Mouse (Mus musculus) E14TG2a.4 (cell line): ENCODE data around the gene Chrna9.

Source experiments
- H3K27me3 ChIP-seq: 2 replicates; pipeline ENCODE4 v1.6.1; 2014; ENCODE audit warnings: low read length, control low read depth; ENCODE audit not compliant: insufficient read depth
- H3K36me3 ChIP-seq: 2 replicates; pipeline ENCODE4 v1.6.1; 2014; ENCODE audit warnings: low read length, control low read depth; ENCODE audit not compliant: insufficient read depth
- H3K4me1 ChIP-seq: replicated peaks from 2 replicates; pipeline ENCODE4 v1.6.1; 2014; ENCODE audit warnings: low read depth, low read length, control low read depth
- H3K4me3 ChIP-seq: replicated peaks from 2 replicates; pipeline ENCODE4 v1.5.1; 2014; ENCODE audit warnings: mild to moderate bottlenecking, low read length
- H3K9me3 ChIP-seq: 2 replicates; pipeline ENCODE4 v1.6.1; 2014; ENCODE audit warnings: low read length, control low read depth
- CTCF ChIP-seq: conservative IDR thresholded peaks from 2 replicates; pipeline ENCODE4 v1.5.1; 2014; ENCODE audit warnings: low read length
- NANOG ChIP-seq: IDR thresholded peaks from 2 replicates; pipeline ENCODE4 v1.6.1; 2014; ENCODE audit warnings: borderline replicate concordance, low read length, mixed read lengths
- POU5F1 ChIP-seq: IDR thresholded peaks from 2 replicates; pipeline ENCODE4 v1.6.1; 2014; ENCODE audit warnings: low read length, borderline replicate concordance

Gene Chrna9

DNA sequence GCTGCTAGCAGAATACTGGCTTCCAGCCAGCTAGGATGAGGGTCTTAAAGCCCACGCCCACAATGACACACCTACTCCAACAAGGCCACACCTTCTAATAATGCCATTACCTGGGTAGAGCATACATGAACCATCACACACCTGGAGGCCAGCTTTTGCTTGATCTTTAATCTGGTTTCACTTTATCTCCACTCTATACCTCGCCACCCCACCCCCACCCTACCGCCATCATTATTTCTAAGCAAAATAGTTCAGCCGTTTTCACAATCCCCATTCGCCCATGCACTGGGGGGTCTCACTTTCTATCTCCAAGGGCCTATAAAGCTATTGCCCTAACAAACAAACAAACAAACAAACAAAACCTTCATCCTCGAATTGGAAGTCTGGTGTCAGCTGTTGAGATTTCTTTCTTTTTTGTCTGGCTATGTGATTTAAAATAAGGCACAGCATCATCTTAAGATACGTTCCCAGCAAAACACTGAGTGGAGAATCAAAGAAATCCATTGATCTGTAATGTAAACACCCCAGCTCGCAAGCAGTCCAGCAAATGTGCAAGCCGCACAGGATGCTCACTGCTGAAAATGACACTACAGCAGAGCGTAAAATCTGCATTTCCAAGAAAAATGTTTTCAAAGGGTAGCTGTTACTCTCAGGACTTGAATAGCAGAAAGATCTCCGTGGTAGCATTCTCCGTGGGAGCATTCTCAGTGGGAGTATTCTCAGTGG lies 13.9 kb upstream of the Chrna9 start:
- H3K36me3 ChIP-seq: no peaks in the 10 kb centered on the region
- H3K4me1 ChIP-seq: peaks cover 17% of the 10 kb centered on the region
- no peaks in the 10 kb centered on the region for H3K27me3 ChIP-seq
- TF ChIP-seq NANOG (no peak), CTCF (no peak), POU5F1 (no peak)
- H3K9me3 ChIP-seq: 0 out of 2 replicates have a peak, but pooled peaks cover 4% of the 10 kb centered on the region
- H3K4me3 ChIP-seq: no peak overlapping the region

DNA sequence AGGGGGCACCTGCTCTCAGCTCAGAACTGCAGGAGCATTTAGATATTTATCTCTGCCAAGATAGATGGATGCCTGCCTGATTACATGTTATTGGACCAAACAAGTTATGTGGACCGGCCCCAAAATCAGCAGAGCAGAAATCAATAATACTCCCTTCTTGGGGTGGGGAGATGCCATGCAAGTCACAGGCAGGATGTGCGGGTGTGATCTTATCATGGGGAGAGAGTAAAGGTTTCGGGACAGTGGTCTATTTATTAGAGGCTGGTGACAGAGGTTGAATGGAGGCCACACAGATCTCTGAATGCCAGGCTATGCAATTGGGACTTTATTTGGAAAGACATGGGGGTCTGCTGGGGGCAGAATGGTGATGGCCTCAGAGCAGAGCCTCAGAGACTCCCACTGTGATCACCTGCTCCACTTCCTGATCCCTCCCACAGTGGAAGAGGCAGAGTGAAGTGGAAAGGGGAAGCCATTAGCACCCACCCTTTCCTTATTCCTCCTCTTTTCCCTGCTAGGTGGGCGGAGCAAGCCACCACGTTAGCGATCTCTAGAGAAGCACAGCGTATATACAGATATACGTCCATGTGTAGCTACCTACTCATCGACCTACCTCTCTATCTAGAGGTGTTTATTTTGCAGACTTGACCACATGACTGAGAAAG lies 13.1 kb upstream of the Chrna9 start:
- Histone ChIP-seq H3K27me3 (peaks cover 2% of the 10 kb centered on the region; the same call in 1 of the 2 replicates), H3K9me3 (0 out of 2 replicates have a peak, but pooled peaks cover 2% of the 10 kb centered on the region), H3K36me3 (no peaks in the 10 kb centered on the region), H3K4me3 (no peak overlapping the region), H3K4me1 (peaks cover 17% of the 10 kb centered on the region)
- TF ChIP-seq POU5F1: no peak
- TF ChIP-seq NANOG: no peak
- no peak for TF ChIP-seq CTCF

DNA sequence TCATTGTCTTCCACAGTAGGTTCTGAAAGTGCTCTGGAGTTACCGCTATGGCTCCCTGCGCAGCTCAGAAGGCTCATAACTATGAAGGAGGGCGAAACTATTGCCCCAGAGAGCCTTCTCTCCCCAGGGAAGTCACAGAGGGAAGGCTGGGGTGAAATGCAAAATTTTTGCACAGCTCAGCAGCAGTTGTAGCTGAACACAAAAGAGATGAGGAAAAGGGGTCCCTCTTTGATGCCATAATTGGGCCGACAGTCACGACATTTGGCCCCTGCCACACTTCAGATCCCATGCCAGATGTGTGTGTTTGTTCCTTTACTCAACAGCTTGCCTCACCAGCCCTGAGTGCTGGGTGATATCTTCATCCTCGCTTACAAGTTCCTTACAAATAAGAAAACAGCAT lies 8.1 kb upstream of the Chrna9 start:
- Histone ChIP-seq H3K36me3 (no peaks in the 10 kb centered on the region), H3K27me3 (peaks cover 2% of the 10 kb centered on the region; the same call in 1 of the 2 replicates), H3K9me3 (no peaks in the 10 kb centered on the region), H3K4me3 (no peak overlapping the region), H3K4me1 (0 out of 2 replicates have a peak, but pooled peaks cover 2% of the 10 kb centered on the region)
- no peak for TF ChIP-seq CTCF
- no peak for TF ChIP-seq NANOG
- TF ChIP-seq POU5F1: no peak

DNA sequence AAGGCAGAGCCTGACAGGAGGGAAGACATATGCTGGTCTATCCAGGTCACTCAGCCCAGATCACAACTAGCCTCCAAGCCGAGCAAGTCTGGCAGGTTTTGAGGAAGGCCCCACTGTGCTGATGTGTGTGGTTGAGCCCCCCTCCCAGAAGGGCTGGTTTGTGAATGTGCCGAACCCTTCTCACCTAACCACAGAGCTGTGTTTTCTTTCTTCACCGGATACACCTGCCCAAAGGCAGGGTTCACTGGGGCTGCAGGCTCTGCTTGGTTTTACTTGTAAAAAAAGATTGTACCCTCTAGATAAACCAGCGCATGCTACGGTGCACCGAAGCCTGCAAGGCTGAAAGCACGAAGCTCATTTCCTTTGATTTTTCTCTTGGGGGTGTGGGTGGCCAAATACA lies 5.6 kb upstream of the Chrna9 start:
- no peaks in the 10 kb centered on the region for H3K36me3 ChIP-seq
- H3K9me3 ChIP-seq: no peaks in the 10 kb centered on the region
- no peaks in the 10 kb centered on the region for H3K4me1 ChIP-seq
- TF ChIP-seq CTCF: no peak
- TF ChIP-seq NANOG: no peak
- peaks cover 2% of the 10 kb centered on the region; the same call in 1 of the 2 replicates for H3K27me3 ChIP-seq
- no peak overlapping the region for H3K4me3 ChIP-seq

DNA sequence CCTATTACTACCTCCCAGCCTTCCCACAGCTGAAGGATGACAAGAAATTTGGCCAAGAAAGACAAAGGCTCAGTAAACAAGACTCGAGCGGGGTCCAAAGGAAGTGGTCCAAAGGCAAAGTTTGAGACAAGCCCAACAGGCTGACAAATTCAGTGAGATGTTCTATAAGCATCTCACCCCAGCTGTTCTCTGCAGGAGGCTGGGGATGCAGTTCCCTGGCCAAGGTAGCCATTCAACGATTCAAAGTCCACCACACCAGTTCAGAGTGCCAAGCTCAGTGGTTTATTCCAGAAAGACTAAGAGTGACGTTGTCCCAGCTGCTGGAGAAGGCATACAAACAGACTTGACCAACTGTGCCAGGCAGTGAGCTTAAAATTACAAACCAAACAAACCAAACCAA lies 4.5 kb upstream of the Chrna9 start:
- Histone ChIP-seq H3K4me1 (no peaks in the 10 kb centered on the region), H3K27me3 (peaks cover 2% of the 10 kb centered on the region; the same call in 1 of the 2 replicates), H3K36me3 (no peaks in the 10 kb centered on the region), H3K4me3 (no peak overlapping the region), H3K9me3 (no peaks in the 10 kb centered on the region)
- TF ChIP-seq NANOG (no peak), POU5F1 (no peak), CTCF (no peak)

DNA sequence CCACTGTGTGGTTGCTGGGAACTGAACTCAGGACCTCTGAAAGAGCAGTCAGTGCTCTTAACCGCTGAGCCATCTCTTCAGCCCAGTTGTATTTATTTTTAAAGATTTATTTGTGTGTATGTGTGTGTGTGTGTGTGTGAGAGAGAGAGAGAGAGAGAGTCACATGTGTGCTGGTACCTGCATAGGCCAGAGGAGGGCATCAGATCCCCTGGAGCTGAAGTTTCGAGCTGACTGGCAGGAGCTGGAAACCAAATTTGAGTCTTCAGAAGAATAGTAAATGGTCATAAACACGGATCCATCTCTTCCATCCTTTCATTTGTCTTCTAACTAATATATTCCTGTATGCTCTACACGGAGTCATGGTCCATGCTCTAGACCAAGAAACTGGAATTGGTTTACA lies 1.5 kb upstream of the Chrna9 start:
- Histone ChIP-seq H3K4me1 (peaks cover 5% of the 10 kb centered on the region), H3K9me3 (no peaks in the 10 kb centered on the region), H3K27me3 (peaks cover 5% of the 10 kb centered on the region; the same call in 1 of the 2 replicates), H3K36me3 (no peaks in the 10 kb centered on the region), H3K4me3 (no peak overlapping the region)
- no peak for TF ChIP-seq CTCF
- TF ChIP-seq NANOG: no peak
- TF ChIP-seq POU5F1: no peak

DNA sequence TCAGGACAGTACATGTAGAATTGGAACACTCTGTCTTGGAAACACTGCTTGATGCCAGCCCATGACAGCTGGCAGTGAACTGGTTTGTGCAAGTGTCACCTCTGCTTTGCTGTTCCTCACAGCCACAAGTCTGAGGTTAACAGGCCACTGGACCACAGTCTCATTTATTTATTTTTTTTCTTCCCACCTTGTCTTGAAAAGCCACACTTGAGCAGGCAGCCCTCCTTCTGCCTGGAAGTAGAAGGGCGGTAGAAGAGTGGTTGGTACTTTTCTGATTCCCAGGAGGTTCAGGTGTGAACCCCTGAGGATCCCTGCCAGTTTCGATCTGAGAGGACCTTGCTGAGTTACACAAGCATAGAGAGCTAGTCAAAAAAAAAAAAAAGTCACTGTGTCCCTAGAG lies 957 bp upstream of the Chrna9 start:
- Histone ChIP-seq H3K9me3 (no peaks in the 10 kb centered on the region), H3K27me3 (peaks cover 5% of the 10 kb centered on the region; the same call in 1 of the 2 replicates), H3K36me3 (no peaks in the 10 kb centered on the region), H3K4me3 (no peak overlapping the region), H3K4me1 (peaks cover 8% of the 10 kb centered on the region)
- TF ChIP-seq CTCF (no peak), POU5F1 (no peak), NANOG (no peak)

DNA sequence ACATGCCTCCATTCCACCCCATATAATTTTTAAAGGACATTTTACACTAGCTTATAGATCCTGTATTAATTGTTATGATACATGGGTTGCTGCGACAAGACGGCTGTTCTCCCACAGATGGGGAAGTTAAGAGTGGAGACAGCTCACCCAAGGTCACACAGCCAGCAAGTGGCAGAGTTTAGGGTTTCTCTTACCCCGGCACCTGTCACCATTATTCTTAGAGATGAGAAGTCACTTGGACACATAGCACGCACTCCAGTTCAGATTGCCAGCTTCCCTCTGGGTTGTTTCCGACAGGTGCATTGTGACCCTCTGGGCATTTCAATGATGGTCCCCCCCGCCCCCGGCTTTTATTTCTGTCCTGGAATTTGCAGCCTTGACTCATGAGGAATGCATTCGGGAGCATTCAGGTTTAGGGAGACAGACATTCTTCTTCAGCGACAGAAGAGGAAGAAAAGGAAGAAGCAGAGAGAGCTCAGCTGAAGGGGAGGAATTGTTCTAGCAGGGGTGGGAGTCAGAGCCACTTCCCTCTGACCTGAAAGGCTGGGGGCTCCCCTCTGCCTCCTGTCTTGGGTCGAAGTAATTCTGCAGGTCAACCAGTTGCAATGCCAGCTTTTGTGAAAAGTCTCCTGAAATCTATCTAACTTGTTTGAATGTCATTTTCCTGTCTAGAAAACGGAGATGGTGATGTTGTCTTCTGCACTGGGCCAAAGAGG lies 2.4 kb downstream of the Chrna9 start:
- no peaks in the 10 kb centered on the region for H3K9me3 ChIP-seq
- TF ChIP-seq NANOG (no peak), CTCF (no peak), POU5F1 (no peak)
- peaks cover 12% of the 10 kb centered on the region for H3K4me1 ChIP-seq
- peaks cover 9% of the 10 kb centered on the region for H3K27me3 ChIP-seq
- H3K4me3 ChIP-seq: no peak overlapping the region
- no peaks in the 10 kb centered on the region for H3K36me3 ChIP-seq
